Mouse (Mus musculus) embryo, embryonic 11 days (tissue): ENCODE data around the gene Prune1.

Source experiments
- DNase-seq: peaks from one replicate; pipeline ENCODE4 v3.0.0-alpha.2; 2015

The Prune1 gene

GRCm38 (mm10) chr3:95281216-95282126 lies at the start of gene Prune1, which contains the start of gene Mindy1:
Prune1 (minus strand) TSS chr3:95282076.
Mindy1 (plus strand) TSS chr3:95281345.
- peak; percentile 99 for DNase-seq

- no peak for DNase-seq
Measured at GRCm38 (mm10) chr3:95331528-95331927, 49.7 kb upstream of the Prune1 start.

DNA sequence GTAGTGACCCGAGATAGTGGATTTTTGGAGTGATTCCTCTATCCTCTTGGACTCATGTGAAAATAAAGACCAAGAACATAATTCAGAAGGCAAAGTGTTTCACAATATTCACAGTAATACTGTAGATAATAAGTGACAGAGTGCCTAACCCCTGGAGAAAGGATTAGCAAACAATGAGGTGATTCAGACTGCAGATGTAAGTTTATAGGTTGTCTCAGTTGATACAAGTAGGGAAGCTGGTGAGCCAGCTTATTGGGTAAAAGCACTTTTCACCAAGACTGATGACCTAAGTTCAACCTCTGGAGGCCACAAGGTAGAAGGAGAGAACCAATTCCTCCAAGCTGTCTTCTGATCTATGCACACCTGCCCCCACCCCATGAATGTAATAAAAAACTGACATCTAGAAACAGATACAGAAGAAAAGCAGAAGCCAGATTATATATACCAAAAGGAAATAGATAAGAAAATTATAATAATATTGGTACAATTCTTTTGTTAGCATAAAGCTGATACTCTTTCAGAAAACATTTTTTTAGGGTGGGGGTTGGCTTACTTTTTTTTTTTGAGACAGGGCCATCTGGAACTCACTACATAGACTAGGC lies 47.0 kb upstream of the Prune1 start:
- no peak for DNase-seq

- no peak for DNase-seq
Measured at GRCm38 (mm10) chr3:95324454-95325144, 42.7 kb upstream of the Prune1 start.

DNA sequence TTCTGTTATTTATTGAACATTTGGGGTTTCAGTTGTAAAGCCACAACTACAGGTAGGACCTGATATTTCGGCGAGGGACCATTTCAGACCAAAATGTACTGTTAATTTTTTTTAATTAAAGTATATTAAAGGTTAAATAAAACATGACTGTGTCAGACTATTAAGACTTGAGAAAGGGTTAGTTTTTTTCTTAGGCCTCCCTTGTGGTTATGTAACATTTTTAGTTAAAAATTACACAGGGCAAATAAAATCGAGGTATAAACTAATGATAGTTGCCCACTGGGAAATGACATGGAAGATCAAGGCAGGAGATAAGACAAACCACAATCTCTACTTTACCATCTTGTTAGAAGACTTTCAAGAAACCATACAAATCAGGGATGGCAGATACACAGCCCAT lies 41.6 kb upstream of the Prune1 start:
- no peak for DNase-seq

DNA sequence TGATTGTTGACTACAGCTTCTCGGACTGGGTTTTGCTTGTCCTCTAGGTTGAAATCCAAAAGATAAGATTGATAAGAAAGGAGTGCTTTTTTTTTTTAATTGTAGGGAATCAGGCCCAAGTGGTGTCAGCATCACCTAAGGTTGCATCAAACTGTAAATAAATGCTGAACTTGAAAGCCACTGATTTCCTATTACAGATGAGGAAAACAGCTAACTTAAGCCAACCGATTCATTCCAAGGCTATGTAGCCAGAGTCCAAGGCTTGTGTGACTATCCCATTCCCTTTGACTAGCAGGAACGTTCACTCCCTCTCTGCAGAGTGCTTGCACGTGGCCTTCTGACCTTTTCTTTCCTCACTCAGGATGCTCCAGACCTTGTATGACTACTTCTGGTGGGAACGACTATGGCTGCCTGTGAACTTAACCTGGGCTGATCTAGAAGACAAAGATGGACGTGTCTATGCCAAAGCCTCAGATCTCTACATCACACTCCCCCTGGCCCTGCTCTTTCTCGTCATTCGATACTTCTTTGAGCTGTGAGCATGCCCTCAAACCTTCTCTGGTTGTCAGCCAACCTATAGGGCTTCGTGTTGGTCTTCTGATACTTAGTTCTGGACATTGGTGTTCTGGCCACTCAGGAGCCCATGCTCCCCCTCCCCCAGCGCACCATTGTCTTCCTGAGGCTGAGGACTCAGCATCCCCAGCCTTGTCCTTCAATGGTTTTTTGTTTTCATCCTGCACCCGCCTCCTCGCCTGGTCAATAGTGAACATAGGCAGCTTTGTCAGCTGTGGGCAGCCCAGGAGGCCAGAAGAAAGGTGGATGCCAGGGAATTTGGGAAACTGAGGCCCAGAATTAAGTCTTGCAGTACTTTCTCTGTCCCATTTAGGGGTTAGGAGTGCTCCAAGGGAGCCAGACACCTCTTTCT lies 38.1 kb upstream of the Prune1 start:
- no peak for DNase-seq

- no peak for DNase-seq
Measured at GRCm38 (mm10) chr3:95319110-95319509, 37.2 kb upstream of the Prune1 start.

GRCm38 (mm10) chr3:95318548-95318947 lies 36.7 kb upstream of the Prune1 start:
- no peak for DNase-seq

DNA sequence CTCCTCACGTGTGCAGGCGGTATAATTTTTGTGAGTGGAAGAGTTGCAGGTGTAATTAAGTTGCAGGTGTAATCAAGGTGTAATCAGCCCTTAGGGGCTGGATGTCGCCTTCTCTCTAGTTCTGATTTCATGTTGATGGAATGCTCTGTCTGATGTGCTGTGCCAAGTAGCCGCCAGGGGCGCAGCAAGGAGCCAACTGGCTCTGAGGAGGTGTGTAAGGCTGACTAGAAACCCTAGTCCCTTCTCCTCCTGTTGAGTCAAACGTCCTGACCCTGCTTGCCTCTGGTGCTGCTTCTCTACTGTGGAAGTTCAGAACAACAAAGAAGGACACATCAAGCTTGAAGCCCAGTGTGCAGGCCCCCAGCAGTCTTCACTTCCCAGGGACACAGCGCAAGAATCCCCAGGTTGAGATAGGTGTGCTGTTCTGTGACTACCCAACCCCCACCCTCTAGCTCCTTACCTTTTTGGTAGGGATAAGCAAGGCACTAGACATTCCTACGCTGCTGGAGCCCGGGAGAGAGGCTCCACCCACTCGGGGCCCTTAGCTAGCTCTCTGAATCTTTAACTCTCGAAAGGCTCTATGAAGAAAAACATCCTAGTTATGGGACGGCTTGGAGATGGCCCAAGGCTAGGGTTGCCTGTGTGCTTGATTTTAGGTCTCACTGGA lies 35.7 kb upstream of the Prune1 start:
- peak; percentile 81 for DNase-seq

GRCm38 (mm10) chr3:95315844-95316550 lies 34.1 kb upstream of the Prune1 start:
- no peak for DNase-seq

GRCm38 (mm10) chr3:95315094-95315843 lies 33.4 kb upstream of the Prune1 start:
- peak; percentile 93 for DNase-seq

- no peak for DNase-seq
Measured at GRCm38 (mm10) chr3:95314486-95315093, 32.7 kb upstream of the Prune1 start, which contains the start of gene Cers2. Cers2 (plus strand) TSS chr3:95314791.

DNA sequence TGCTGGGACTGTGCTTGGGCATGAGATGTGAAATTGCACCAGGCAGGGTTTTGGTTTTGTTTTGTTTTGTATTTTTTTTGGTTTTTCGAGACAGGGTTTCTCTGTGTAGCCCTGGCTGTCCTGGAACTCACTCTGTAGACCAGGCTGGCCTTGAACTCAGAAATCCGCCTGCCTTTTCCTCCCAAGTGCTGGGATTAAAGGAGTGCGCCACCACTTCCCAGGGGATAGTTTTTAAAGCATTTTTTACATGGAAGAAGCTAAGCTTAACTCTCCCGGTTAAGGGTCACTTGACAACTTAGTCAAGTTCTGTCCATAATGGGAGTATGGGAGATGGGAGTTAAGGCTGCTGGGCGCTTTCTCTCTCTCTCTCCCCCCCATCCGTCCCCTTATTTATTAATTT lies 32.2 kb upstream of the Prune1 start:
- DNase-seq: no peak

GRCm38 (mm10) chr3:95313476-95313875 lies 31.6 kb upstream of the Prune1 start:
- DNase-seq: no peak

- DNase-seq: no peak
Measured at GRCm38 (mm10) chr3:95312623-95313022, 30.7 kb upstream of the Prune1 start.

DNA sequence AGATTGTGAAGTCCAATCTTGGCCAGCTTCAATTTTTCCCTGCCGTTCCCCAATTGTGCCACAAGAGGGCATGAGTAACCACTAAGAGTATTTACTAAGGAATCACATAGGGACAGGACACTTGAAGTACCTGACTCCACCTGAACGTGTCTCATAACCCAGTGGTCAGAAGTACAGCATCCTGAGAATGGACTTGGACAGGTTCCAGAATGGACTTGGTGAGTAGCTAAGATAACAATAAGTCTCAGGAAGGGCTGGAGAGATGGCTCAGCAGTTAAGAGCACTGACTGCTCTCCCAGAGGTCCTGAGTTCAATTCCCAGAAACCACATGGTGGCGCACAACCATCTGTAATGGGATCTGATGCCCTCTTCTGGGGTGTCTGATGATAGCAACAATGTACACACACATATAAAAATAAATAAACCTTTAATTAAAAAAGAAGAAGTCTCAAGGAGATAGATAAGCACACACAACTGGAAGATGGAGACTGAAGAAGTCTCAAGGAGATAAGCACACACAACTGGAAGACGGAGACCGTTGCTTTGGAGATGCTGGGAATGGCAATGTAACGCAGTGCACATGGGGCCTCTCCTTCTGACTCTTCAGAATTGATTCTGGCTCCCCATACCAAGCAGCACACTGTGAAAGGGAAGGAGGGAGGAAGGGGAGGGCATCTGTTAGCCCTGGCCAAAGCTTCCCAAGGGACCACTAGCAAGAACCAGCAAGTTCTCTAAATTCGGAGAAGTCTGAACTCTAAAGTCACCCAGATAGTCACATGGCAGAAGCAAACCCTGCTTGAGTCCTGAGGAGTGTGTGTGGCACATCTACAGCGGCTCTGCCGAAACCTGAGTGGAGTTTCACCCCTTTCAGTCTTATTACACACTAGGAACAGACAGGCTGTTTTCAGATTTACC lies 29.3 kb upstream of the Prune1 start:
- DNase-seq: peak; percentile 73

DNA sequence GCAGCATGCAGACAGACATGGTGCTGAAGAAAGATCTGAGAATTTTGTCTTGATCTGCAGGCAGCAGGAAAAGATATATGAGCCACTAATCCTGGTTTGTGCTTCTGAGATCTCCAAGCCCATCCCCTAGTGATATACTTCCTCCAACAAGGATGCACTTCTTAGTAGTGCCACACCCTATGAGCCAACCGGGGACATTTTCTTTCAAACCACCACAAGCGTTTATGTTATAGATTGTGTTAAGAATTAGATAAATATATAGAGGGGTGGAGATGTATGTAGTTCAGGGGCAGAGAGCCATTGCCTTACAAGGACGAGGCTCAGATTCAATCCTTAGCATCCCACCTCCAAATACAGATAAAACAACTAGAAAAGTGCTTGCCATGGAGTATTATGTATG lies 28.6 kb upstream of the Prune1 start:
- DNase-seq: no peak

DNA sequence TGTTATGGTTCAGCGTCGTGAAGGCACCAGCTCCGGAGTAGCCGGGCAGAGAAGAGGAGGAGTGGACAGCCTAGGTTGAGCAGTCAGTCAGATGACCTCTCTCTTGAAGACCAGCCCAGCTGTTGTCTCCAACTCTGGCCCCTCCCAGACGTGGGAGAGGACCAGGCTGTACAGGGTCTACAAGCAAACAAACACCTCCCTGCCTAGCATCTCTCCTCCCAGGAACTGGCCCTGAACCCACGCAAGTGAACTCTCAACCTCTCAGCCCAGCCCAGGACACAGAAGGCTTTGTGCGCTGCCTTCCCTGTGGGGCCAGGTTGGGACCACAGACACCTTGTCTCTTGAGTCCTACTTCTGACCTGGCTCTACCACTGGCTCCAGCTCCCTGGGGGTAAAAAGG lies 25.2 kb upstream of the Prune1 start, which contains the start of gene Anxa9:
Gene Anxa9 (minus strand): TSS at position 77 of the 400 bp plus-strand sequence.
- DNase-seq: no peak

DNA sequence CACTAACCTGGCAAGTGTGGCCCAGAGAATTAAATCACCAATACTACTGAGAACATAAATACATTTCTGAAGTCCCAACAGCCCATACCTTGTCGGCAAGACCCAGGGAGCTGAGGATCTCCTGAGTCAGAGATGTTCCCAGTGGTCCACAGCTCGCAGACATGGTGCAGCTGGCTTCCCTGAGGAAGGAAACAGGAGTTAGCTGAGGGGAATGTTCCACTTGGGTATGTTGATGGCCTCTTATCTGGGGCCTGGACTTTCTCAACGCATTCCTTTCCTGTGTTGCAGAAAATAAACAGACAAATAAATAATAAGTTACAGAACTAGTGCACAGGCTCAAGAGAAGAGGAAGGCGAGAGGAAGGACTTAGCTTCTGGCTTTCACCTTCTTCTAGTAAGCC lies 24.4 kb upstream of the Prune1 start:
- DNase-seq: no peak
